Mouse (Mus musculus) MEL (cell line): ENCODE measurements around the gene Trem1.

Source experiments
- BHLHE40 ChIP-seq: IDR thresholded peaks from 2 replicates; pipeline ENCODE4 v1.6.1; 2012; ENCODE audit warnings: low read depth, mild to moderate bottlenecking, inconsistent platforms, low read length, improper control_type of control experiment, borderline replicate concordance
- CTCF ChIP-seq, 3 experiments: IDR thresholded peaks in 2 of 3; conservative IDR thresholded peaks in 1 of 3; 2 replicates each; pipeline ENCODE4 v1.5.1; 2011 to 2012; ENCODE audit warnings: low read length in 3 of 3, low read depth in 2 of 3, mild to moderate bottlenecking in 2 of 3, improper control_type of control experiment in 1 of 3, inconsistent platforms in 1 of 3, mixed read lengths in 1 of 3, moderate library complexity in 1 of 3; ENCODE audit not compliant: control insufficient read depth in 1 of 3, insufficient read depth in 1 of 3, poor library complexity in 1 of 3, severe bottlenecking in 1 of 3
- EP300 ChIP-seq, 2 experiments: IDR thresholded peaks; 2 replicates each; pipeline ENCODE4 v1.6.1; 2011; ENCODE audit warnings: improper control_type of control experiment in 2 of 2, low read length in 2 of 2, low read depth in 1 of 2, mild to moderate bottlenecking in 1 of 2
- ETS1 ChIP-seq: IDR thresholded peaks from 2 replicates; pipeline ENCODE4 v1.6.1; 2012; ENCODE audit warnings: low read depth, mild to moderate bottlenecking, inconsistent platforms, low read length, improper control_type of control experiment, moderate library complexity
- GABPA ChIP-seq: IDR thresholded peaks from 2 replicates; pipeline ENCODE4 v1.6.1; 2012; ENCODE audit warnings: low read depth, mild to moderate bottlenecking, inconsistent platforms, low read length, improper control_type of control experiment, moderate library complexity
- MAFK ChIP-seq: IDR thresholded peaks from 2 replicates; pipeline ENCODE4 v1.6.1; 2011; ENCODE audit warnings: low read depth, mild to moderate bottlenecking, low read length, improper control_type of control experiment, borderline replicate concordance
- MAX ChIP-seq: IDR thresholded peaks from 2 replicates; pipeline ENCODE4 v1.6.1; 2011; ENCODE audit warnings: low read length, improper control_type of control experiment
- MAZ ChIP-seq: IDR thresholded peaks from 2 replicates; pipeline ENCODE4 v1.6.1; 2012; ENCODE audit warnings: low read depth, mild to moderate bottlenecking, inconsistent platforms, low read length, improper control_type of control experiment
- NELFE ChIP-seq: IDR thresholded peaks from 2 replicates; pipeline ENCODE4 v1.6.1; 2011; ENCODE audit warnings: low read depth, low read length, improper control_type of control experiment
- POLR2A ChIP-seq, 2 experiments: IDR thresholded peaks; 2 replicates each; pipeline ENCODE4 v1.6.1; 2011 to 2012; ENCODE audit warnings: low read length in 2 of 2, mild to moderate bottlenecking in 2 of 2, control low read depth in 1 of 2, improper control_type of control experiment in 1 of 2, low read depth in 1 of 2, moderate library complexity in 1 of 2; ENCODE audit not compliant: control insufficient read depth in 1 of 2, insufficient read depth in 1 of 2, poor library complexity in 1 of 2
- ZC3H11A ChIP-seq: IDR thresholded peaks from 2 replicates; pipeline ENCODE4 v1.6.1; 2012; ENCODE audit warnings: low read depth, mild to moderate bottlenecking, inconsistent platforms, low read length, improper control_type of control experiment
- ZKSCAN1 ChIP-seq: IDR thresholded peaks from 2 replicates; pipeline ENCODE4 v1.6.1; 2012; ENCODE audit warnings: low read depth, mild to moderate bottlenecking, inconsistent platforms, low read length, improper control_type of control experiment, moderate library complexity

DNA sequence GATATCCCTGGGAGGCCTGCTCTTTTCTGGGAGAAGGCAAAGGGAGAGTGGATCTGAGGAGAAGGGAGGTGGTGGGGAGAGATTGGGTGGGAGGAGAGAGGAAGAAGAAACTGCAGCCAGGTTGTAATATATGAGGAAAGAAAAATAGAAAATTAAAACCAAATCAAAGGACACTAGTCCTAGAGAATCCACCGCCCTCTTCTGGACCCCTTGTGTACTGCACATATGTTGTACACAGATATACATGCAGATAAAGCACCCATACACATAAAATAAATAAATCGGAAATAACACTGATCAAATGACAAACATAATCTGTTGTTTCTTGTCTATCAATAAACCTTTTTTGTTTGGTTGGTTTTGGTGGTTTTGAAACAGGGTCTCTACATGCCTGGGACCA is 54.7 kb downstream of the Trem1 start:
- TF ChIP-seq ETS1 (no peak), CTCF (IDR thresholded peaks at IDR 0.05 in 2 of 3, conservative IDR thresholded peaks at IDR 0.05 in 1 of 3; ENCODE audit: control insufficient read depth in 1 of 3, insufficient read depth in 1 of 3, low read depth in 2 of 3, low read length in 3 of 3, poor library complexity in 1 of 3, severe bottlenecking in 1 of 3) (peak in 2 of 3 experiments; percentile 54 to 56; a peak in 4 of 6 replicates), GABPA (no peak), POLR2A (IDR thresholded peaks at IDR 0.05; ENCODE audit: control insufficient read depth in 1 of 2, insufficient read depth in 1 of 2, low read depth in 1 of 2, low read length in 2 of 2, poor library complexity in 1 of 2) (no peak), MAX (no peak), ZC3H11A (no peak), MAZ (no peak), ZKSCAN1 (no peak), BHLHE40 (no peak), EP300 (IDR thresholded peaks at IDR 0.05; ENCODE audit: low read depth in 1 of 2, low read length in 2 of 2) (no peak), NELFE (no peak), MAFK (no peak)
